In the genomic region with DNA sequence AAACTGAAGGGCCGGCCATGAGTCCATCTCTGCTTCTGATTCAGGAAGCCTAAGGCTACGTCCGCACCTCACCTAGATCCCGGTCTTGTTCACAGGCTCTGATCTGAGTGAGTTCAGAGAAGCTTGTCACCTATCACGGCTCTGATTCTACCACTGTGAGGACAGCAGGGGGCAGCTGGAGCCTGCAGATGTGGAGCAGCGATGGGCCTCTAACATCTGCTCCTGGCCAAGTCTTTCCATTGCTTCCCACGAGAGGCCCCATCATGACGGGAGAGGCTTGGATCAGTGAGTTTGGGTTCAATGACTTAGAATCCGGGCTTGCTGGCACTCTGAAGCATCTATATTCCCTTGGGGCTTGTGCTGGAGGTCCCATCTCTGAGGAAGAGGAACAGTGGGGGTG, we compare ENCODE assay signal across 8 mouse cellular contexts. TPM values are rescaled to one million over a fixed set of nuclear protein-coding genes. Genes with fewer than 3 reads are reported as not detected.
DNase-seq lines count a peak whose midpoint lies in the region; ATAC-seq and TF ChIP-seq lines count a peak whose summit lies in the region.

No protein-coding gene starts in this region.

- H3K27ac ChIP-seq in left cerebral cortex, adult 2 months = no peak overlapping the region

- peak; percentile 44 for ATAC-seq in megakaryocyte progenitor cell, adult 5-6 weeks (replicated peaks; ENCODE audit: poor library complexity)

- no peak overlapping the region for H3K4me3 ChIP-seq in left cerebral cortex, adult 2 months

- intact Hi-C loops in left cerebral cortex, adult 2 months (cut with DNase I) = loop anchor here (1.0 kb wide), 1 partner anchor 33 kb away; a partner anchor contains a TSS
- intact Hi-C loops in left cerebral cortex, postnatal 25 days (cut with DNase I) = loop anchor here (1.0 kb wide), 1 partner anchor 35 kb away; no protein-coding TSS in a partner anchor

- peak; percentile 56 for TF ChIP-seq CTCF in left cerebral cortex, adult 2 months (IDR thresholded peaks at IDR 0.05)

- no peak for DNase-seq in left cerebral cortex, adult 2 months (ENCODE audit: extremely low spot score in 1 of 2, low spot score in 2 of 2)
- DNase-seq in left cerebral cortex, postnatal 25 days (ENCODE audit: low spot score in 2 of 2) = no peak
- peak; percentile 41 for DNase-seq in brain, adult 2 months (ENCODE audit: low read depth, low spot score)
- peak; percentile 40 to 43 for DNase-seq in heart, adult 9 months (ENCODE audit: low spot score in 2 of 2)
- peak; percentile 72 to 74 for DNase-seq in kidney, postnatal 25 days
- no peak for DNase-seq in layer of hippocampus, adult 8-10 months (ENCODE audit: low spot score in 2 of 2)
- no peak for DNase-seq in layer of hippocampus, postnatal 36 days

RNA-seq across cellular contexts. Expression of a gene that starts 33.5 kb away (rescaled TPM):
- total RNA-seq in left cerebral cortex, adult 2 months (2021) = 10 to 100 TPM; 61.5 to 63.2 TPM
- 10 to 100 TPM; 65.8 to 76.2 TPM for total RNA-seq in left cerebral cortex, postnatal 25 days (2021)
- 46.4 and 57.5 TPM in 2 replicates for total RNA-seq in megakaryocyte progenitor cell, adult 5-6 weeks (2015)
- total RNA-seq in megakaryocyte progenitor cell, adult 5-6 weeks (2017) = 25.8 and 31.7 TPM in 2 replicates
- total RNA-seq in layer of hippocampus, adult 8-10 months (2022) = 10 to 100 TPM; 52.0 to 66.6 (median 61.8) TPM
- 10 to 100 TPM; 60.2 to 70.4 TPM for total RNA-seq in layer of hippocampus, postnatal 36 days (2021)

RNA-seq across cellular contexts. Expression of a gene that starts 44.7 kb away (rescaled TPM):
- total RNA-seq in left cerebral cortex, adult 2 months (2021) = 10 to 100 TPM; 33.2 to 38.3 TPM
- total RNA-seq in left cerebral cortex, postnatal 25 days (2021) = 10 to 100 TPM; 28.0 to 28.1 TPM
- 16.5 and 18.6 TPM in 2 replicates for total RNA-seq in megakaryocyte progenitor cell, adult 5-6 weeks (2015)
- total RNA-seq in megakaryocyte progenitor cell, adult 5-6 weeks (2017) = 46.1 and 46.9 TPM in 2 replicates
- total RNA-seq in layer of hippocampus, adult 8-10 months (2022) = 10 to 100 TPM; 27.5 to 34.5 (median 32.9) TPM
- 10 to 100 TPM; 27.7 to 28.0 TPM for total RNA-seq in layer of hippocampus, postnatal 36 days (2021)

Comparison
In these comparisons a context has a peak if more than half of its experiments do, and no peak if none do; other contexts are left out.
1. DNase-seq: peak in brain, adult 2 months (single experiment), heart, adult 9 months (2 of 2) and kidney, postnatal 25 days (2 of 2); none in left cerebral cortex, adult 2 months (0 of 2), left cerebral cortex, postnatal 25 days (0 of 2), layer of hippocampus, adult 8-10 months (0 of 2) and layer of hippocampus, postnatal 36 days (0 of 2).